Mouse (Mus musculus) NIH3T3 (cell line): ENCODE measurements around the gene Sez6.

ENCODE experiments used
- DNase-seq: peaks from one replicate; pipeline ENCODE4 v3.0.0-alpha.2; 2012; ENCODE audit warnings: low read depth

Gene Sez6

DNA sequence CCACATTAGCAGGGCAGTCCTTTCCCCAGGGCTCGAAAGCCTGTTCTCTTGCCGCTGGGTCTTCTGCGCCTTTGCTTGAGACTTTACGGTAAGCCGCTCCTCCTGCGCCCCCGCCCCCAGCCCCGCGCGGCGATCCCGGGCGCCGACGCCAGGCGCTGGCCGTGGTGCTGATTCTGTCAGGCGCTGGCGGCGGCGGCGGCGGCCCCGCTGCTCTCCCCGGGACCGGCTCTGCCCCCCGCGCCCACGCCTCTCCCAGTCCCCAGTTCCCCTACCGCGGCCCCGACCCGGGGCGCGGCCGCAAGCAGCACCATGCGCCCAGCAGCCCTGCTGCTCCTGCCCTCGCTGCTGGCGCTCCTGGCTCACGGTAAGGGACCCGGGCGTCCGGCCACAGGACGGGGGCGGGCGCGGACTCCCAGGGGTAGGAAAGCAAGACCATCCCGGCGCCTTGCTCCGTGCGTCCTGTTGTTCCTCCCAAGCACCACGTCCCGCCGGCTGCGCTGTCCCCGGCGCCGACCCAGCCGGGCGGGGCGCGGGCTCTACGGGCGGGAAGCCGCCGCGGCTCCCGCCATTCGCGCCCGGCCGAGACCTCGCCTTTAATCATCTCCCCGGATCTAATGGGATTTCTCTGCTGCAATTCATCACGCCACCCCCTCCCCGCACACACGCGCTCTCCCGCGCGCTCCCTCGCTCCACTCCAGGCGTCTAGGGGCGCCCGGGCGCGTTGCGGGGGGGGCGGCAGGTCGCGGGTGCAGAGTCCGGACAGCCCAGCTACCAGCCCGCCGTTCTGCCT is at the start of gene Sez6:
Gene Sez6, plus strand, starts transcription at position 50 of the 790 bp plus-strand sequence.
- DNase-seq: no peak

DNA sequence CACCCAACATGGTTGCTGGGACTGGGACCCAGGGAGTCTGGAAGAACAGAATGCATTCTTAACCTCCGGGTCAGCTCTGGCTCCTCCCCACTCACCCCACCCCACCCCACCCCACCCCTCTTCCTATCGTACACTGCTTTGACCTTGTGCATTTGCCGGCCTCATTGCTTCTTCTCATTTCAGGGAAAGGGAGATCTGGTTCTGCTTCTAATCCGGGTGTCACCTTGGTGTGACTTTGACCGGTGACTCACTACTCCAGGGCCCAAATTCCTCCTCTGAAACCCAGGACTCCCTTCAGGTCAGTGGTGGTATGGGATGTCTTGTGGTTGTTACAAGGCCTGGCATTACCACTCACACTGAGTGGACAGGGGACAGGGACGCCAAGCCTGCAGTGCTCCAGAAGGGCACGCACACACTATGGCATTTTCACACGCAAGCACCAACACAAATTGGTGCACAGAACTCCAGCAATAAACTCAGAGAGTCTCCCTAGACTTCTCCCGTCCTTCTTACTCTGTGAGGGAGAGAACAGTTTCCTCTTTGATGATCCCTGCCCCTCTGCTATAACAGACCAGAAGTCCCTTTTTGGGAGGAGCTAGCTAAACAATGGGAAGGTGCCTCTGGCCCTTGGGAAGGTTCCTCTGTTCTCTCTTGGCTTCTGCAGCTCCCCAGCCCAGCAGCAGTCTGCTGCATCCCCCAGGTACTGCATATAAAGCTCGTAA is 45.9 kb upstream of the Sez6 start:
- DNase-seq: no peak

DNA sequence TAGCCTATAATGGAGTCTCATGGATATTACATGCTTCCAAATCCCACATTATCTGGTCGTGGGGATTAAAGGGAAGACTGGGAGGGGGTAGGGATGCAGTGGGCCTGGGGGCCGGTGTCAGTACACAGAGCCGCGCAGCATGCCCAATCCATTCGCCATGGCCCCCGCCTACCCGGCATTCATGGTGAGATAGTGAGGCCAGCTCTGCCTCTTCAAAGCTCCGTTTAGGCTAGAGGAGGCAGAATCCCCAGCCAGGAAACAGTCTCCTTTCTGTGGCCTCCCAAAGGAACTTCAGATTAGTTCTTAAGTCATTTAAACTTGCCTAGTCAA is 45.4 kb upstream of the Sez6 start:
- DNase-seq: no peak

DNA sequence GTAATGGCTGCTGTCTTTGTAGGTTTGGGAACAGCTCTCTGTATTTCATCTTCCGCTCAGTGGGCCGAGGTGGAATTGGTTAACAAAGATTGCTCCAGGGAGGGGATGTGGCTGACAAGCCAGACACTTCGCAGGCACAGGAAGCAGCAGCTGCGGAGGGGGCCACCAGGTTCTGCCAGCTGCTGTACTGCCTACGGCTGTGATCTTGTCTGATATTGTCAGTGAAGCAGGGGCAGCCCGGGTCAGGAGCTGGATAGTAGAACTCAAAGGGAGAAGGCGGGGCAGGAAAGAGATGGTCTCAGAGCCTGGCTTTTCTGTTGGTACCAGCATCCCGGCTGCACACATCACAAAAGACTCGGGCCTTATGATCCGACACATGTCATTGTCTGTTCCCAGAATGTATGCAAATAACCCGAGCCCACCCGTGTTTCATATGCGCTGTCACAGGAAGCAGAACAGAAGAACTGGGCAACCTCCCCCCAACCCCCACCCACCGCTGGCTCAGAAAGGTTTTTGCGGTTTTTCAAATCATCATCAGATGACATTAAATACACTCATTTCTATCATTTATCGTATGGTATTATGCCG is 43.1 kb upstream of the Sez6 start:
- DNase-seq: no peak

DNA sequence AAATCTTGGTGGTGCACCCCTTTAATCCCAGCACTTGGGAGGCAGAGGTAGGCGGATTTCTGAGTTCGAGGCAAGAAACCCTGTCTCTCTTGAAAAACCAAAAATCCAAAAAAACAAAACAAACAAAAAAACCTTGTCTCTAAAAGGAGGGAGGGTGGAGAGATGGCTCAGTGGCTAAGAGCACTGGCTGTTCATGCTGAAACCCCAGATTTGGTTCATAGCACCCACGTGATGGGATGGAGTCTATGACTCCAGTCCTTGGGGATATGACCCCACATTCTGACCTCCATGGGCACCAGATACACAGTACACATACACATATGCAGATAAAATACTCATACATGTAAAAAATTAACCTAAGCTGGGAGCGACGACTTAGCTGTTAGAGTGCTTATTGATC is 41.8 kb upstream of the Sez6 start:
- no peak for DNase-seq

DNA sequence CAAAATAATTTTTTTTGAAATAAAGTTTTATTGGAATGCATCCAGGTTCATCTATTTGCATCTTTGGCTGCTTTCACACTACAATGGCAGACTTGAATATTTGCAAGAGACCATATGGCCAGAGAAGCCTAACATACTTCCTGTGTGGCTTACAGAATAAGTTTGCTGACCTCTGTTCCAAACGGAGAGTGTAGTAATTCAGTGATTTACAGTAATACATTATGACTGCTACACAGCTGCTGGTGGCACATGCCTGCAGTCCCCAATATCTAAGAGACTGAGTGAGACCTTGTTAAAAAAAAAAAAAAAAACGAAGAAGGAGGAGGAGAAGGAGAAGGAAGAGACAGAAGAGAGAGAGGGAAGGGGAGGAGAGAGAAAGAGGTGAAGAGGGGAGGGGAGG is 41.1 kb upstream of the Sez6 start:
- no peak for DNase-seq

DNA sequence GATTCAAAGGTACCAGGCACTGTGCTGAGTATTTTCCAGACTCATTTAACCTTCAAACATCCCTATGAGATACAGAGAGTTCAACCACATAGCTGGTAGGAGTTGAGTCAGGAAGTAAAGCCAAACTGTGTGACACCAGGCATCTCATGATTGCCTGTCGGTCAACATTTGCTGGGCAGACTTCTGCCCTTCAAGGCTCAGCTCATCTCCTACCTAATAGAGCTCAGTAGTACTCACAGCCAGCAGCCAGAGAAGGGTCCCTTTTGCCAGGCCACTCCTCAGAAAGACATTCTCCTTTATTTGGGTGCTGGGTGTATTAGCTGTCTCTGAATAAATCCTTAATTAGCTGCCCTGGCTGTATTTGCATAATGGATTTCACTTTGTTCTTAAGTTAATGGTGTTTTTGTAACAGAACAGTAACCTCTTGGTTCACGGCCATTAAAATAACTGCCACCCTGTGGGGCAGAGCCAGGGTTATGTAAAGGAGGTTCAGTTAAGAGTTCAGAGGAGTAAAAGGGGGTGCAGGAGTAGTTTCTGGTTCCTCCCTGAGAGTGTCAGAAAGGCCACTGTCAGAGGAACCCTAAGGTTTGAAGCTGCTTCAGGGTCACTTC is 39.8 kb upstream of the Sez6 start:
- no peak for DNase-seq

DNA sequence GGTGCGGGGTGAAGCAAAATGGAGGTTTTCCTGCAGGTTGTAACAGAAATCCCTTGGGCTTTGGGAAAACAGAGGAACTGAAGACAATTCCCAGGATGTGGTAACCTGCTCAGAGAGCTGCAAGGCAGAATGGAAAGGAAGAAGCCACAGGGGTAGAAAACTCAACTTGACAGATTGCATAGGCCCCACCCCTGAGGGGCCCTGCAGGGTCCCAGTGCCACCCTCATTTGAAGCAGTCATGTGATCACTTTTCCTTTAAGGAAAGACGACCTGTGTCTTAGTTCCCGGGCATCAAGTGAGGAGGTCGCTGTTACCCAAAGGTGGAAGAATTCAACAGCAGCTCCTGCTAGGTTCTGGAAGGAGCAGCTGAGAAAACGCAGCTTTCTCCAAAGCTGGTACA is 37.7 kb upstream of the Sez6 start:
- DNase-seq: no peak

DNA sequence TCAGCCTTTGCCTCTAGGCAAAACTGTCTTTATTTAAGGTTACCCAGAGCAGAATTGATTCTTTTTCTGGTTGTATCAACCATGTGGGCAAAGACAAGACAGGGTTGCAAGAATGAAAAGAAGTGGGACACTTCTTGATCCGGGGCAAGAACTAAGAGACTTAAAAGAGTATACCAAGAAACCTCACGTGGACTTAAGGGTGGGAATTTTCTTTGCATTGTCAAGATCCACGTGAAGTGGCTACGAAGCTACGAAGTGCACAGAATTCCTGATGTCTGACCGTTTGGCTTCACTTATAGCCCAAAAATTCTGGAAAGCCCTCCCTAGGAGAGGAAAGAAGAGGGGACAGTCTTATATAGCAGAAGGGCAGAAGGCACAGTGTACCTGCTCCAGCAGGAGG is 37.3 kb upstream of the Sez6 start:
- DNase-seq: no peak

DNA sequence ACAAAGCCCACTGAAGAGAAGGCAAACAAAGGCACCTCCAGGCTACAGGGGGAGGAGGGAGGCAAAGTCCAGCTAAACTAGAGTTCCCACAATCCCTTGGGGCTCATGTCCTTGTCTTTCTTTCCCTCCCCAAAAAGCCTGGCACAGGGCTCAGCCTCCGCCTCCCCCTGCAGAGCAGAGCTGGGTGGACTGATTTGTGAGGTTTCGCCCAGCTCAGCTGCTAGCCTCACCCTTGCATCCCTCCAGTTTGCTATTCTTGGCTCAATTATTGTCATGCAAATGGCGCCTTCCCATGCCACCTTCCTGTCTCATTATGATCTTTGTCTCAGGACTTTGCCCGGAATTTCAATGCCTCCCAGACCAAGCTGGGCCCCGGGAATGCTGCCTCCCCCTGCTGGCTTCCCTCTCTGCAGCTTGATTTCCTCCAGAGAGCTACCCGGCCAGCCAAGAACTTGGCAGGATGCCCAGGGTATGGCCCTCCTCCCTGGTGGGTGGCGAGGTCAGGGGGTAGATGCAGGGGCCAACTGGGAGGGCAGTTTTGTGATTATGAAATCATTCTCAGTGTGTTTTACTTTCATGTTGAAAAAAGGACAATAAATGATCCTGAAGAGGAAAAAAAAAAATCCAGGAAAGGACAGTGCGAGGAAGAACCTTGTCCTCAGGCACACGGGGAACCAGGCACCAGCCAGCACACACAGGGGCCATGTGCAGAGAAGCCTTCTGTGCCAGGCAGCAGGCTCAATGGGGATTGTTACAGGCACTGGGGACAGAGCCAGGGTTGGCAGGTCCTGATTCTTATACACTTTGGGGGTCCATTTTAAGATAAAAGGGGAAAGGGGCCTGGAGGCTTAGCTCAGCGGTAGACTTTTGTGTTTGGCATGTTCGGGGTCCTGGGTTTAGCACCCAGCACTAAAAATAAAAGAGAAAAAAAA is 36.5 kb upstream of the Sez6 start, which contains the start of gene Pipox:
Gene Pipox, minus strand, starts transcription at position 310 of the 932 bp plus-strand sequence.
- peak; percentile 88 for DNase-seq

DNA sequence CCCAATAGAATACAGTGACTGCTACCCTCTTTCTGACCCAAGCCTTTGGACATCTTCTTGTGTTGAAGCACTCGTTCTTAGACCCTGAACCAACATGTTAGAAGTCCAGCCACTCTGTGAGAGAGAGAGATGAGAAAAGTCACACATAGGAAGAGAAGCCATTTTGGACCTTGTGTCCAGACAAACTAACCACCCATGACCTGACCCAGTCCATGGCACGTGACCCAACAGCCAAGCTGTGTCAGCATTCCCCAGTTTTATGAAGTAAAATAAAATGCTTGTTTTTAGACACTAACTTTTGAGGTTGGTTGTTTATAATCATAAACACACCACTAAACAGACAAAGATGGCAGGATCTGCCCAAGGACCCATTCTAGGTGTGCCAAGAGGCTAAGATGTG is 35.6 kb upstream of the Sez6 start:
- no peak for DNase-seq

DNA sequence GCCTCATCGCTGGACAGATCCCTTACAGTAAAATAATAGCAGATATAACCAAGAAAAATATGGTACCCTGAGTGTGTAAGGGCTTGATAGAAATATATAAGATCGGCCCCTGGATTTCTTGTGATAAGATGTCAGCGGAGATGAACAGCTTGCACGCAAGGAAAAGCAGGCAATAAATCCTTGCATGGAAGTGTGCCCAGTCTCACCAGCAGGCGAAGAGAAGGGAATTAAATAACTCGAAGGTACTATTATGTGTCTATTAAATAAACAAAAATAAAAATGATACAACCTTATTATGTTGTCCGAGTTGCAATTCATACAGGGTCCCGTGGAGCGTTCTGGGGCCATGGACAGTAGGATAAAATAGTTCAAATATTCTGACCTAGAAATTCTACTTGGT is 34.6 kb upstream of the Sez6 start:
- DNase-seq: no peak

DNA sequence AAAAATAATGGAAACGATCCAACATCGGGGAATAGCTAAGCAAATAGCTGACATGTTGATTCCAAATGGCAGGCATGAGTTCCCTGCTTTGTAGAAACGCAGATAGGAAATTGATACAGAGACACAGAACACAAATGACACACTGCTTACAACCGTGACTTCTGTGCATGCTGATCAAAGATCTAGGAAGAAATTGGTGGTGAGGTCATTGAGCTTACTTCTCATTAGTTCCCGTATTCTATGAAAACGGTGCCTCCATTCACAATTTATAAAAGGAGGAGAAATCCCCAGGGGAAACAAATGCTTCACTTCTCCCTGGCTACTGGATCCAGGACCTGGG is 34.1 kb upstream of the Sez6 start:
- DNase-seq: no peak

DNA sequence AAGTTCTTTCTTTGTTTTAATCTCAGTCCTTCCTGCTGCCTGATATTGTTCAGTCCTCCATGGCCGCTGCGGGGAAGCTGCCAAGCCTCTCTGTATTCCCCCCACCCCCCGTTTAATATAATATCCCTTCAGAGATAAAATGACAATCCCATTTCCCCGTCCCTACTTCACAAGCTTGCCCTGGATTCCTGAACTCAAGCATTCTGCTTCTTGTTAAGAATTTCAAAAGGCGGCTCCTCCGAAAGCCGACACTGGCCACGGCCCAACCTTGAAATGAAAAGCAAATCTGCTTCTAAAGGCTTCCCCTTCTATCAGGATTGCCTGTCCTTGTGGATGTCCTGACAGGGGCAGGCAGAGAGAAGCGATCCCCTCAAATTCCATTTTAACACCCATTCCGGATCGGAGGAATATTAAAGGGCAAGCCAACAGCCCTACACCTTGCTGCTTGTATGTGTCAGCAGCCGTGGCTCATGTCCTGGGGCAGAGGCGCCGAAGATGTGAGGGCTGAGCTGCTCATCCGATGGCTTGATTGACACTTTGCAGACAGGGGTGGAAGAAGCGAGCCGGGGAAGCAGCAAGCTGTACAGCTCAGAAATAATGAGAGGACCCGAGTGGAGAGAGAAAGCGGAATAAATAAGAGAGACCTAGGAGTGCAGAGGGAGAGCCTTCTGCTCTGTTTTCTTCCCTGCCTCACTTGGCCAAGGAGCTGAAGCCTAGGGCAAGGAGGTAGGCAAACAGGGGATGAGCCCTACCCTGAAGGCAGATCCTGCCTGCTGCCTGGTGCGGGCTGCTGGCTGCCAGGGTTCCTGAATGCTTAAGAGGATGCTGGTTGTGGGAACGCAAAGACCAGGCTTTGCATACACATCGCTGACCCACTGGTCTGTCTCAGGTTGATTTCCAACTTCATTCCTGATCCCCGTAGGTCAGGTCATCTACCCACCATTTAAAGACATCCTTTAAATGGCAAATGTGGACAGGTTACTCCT is 33.5 kb upstream of the Sez6 start:
- DNase-seq: no peak

DNA sequence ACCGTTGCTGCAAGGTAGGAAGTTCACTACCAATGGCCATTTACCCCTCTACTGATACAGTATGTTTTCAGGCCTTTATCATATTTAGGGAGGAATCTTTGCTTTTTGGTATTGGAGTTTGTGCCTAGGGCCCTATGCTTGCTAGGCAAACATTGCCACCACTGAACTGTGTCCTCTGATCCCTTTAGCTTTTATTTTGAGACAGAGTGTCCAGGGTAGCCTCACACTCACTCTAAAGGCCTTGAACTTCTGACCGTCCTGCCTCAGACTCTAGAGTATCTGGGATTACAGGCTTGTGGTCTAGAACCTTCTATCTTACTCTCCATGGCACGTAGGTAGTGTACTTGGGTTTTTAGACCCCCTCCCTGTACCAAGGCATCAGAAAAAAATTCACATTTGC is 30.4 kb upstream of the Sez6 start:
- no peak for DNase-seq

DNA sequence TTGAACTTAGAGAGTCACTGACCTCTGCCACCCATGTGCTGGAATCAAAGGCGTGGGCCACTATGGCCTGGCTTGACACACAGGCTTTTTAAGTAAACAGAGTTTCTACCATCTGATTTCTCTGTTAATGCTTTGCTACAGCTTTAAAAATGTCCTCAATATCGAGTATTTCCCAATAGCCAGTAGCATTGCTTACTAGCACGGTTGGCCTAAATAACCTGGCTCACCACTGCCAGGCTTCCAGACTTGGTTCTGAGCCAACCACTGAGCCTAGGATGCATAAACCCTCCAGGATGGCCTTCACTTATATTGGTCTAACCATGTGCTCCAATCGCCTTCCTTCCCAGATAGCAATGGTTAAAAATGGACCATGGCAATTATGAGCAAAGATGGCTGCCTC is 29.9 kb upstream of the Sez6 start:
- DNase-seq: peak; percentile 22

DNA sequence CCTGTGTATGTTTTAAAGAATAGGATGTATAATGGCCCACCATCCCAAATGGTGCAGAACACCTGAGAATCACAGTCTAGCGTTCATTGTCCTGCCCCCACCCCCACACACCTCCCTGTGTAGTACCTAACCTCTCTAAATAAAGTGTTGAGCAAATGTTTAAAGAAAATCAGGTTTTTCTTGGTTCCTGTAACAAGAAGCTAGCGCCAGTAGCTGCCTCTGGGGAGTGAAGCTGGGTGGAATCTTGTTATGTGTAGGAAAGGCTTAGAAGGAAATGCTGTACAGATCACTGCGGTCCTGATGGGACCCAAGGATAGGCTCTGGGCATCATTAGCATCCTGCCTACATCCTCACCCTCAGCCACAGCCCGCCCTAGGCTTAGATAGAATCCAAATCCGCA is 29.2 kb upstream of the Sez6 start:
- no peak for DNase-seq

DNA sequence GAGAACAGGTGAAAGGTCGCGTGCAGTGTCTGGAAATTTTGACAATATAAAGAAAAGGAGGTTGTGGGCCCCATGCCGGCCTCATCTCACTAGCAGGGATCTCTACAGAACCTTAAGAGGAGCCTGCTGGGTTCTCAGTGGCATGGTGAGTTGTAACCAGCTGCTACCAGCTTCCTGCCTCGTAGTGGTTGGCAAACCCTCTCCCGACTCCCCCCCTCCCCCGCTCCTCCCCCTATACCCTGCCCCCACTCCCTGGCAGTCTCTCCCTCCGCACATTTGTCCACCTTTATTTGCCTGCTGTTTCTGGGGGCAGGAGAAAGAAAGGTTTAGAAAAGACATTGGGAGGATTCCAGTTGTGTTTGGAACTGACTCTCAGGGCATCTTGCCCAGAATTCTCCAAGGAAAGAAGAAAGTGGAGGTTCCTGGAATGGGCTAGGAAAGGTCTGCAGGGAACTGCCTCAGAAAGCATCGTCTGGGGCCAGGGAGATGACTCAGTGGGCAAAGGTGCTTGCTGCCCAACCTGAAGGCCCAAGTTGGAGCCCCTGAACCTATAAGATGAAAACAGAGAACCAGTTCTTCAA is 28.7 kb upstream of the Sez6 start:
- peak; percentile 67 for DNase-seq

DNA sequence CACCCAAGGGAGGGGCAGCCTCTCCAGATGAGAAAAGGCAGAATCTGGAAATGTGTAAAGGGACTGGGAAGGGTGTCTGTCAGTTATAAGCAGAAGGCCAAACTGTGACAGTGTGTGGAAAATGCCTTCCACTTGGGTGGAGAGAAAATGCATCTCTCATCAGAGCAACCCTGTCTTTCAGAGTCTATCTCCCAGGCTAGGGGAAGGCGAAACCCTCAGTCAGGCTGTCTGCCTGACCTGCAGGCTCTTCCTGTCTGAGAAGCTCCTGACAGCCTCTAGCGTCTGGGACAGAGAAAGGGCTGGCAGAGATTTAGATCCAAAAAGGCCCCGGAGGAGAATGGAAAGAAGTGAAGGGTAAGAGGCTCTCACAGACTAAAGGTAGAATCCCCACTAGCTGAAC is 26.8 kb upstream of the Sez6 start:
- DNase-seq: no peak

DNA sequence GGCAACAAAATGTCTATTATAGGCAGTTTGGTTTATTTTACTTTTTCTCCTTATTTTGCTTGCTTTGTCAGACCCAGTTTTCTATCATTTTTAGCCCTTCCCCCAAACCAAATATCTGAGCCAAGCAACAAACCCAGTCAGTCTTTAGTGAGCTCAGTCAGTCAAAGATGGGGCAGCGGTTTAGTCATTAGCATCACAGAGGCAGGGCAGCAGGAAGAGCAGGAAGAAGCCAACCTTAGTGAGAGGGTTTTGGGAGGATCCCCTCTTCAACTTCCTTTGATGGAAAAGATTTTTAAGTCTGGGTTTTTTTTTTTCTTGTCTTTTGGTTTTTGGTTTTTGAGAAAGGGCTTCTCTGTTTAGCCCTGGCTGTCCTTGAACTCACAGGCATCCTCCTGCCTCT is 25.9 kb upstream of the Sez6 start:
- no peak for DNase-seq
